Mouse (Mus musculus): ENCODE results near the gene Gripap1.

GRCm38 (mm10) chrX:7772766-7773165 is 16.8 kb upstream of the Gripap1 start:
- TF ChIP-seq EP300 (IDR thresholded peaks at IDR 0.05) (no peak), CTCF (IDR thresholded peaks at IDR 0.05) (peak; percentile 50)

Measured in lung, postnatal 0 days (tissue).